8 mouse cellular contexts compared by ENCODE assay signal in the genomic region with DNA sequence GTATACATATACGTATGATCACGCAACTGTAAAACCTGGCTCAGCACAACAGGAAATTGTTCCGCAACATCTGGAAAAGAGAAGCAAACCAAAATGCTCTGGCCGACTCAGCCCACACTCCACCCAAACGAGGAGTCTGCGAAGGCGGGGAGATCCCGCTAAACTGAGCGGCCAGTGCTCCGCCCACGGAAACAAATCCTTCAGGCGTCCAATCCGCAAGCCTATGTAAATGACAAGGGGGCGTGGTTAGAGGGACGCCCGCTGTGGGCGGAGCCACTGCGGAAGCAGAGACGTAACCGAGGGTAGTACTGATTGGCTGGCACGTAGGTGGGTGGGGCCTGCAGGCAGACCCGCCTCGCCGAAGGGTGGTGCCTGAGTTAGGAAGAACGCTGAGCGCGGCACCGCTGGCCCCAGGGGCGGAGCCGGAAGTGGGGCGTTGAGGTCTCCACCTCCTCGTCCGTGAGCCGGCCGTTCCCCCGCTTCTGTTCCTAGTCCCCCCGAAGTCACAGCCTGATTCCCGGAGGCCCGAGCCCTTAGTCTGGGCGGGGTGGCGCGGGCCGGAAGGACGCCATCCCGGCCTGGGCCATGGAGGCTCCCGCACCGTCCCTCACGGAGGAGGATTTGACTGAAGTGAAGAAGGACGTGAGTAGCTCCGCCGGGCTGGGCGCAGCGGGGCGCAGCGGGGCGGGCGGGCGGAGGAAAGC. TPM values are rescaled to one million over a fixed set of nuclear protein-coding genes. Genes with fewer than 3 reads are reported as not detected.
A peak's percentile ranks its signal among the peaks of the same experiment; 100 is the strongest.
DNase-seq lines count a peak whose midpoint lies in the region; ATAC-seq and TF ChIP-seq lines count a peak whose summit lies in the region.

No protein-coding gene starts in this region.

- peaks cover 9 to 54% of the 10 kb centered on the region in 2 experiments for H3K4me1 ChIP-seq in CH12.LX (ENCODE audit: control insufficient read depth in 1 of 2, insufficient read depth in 2 of 2)
- peaks cover 4% of the 10 kb centered on the region; the same call in 1 of the 2 replicates for H3K4me1 ChIP-seq in forebrain, embryonic 11.5 days (replicated peaks; ENCODE audit: control insufficient read depth, insufficient read depth, low read length)
- H3K4me1 ChIP-seq in heart, embryonic 16.5 days (ENCODE audit: control insufficient read depth, insufficient read depth, low read length), result peaks cover 17% of the 10 kb centered on the region
- H3K4me1 ChIP-seq in liver, embryonic 15.5 days (replicated peaks), result peaks cover 35% of the 10 kb centered on the region
- H3K4me1 ChIP-seq in neural tube, embryonic 12.5 days, result peaks cover 7% of the 10 kb centered on the region

- peaks cover 18% of the 10 kb centered on the region for H3K9me3 ChIP-seq in CH12.LX (replicated peaks; ENCODE audit: low read length)
- no peaks in the 10 kb centered on the region for H3K9me3 ChIP-seq in forebrain, embryonic 11.5 days (ENCODE audit: control insufficient read depth, low read length)
- no peaks in the 10 kb centered on the region; the same call in 1 of the 2 replicates for H3K9me3 ChIP-seq in heart, embryonic 16.5 days (replicated peaks; ENCODE audit: control insufficient read depth, low read length)
- H3K9me3 ChIP-seq in liver, embryonic 15.5 days (replicated peaks), result no peaks in the 10 kb centered on the region
- no peaks in the 10 kb centered on the region for H3K9me3 ChIP-seq in neural tube, embryonic 12.5 days

- H3K27me3 ChIP-seq in CH12.LX (replicated peaks), result no peaks in the 10 kb centered on the region
- H3K27me3 ChIP-seq in forebrain, embryonic 11.5 days (ENCODE audit: control insufficient read depth, insufficient read depth, low read length), result no peaks in the 10 kb centered on the region
- H3K27me3 ChIP-seq in heart, embryonic 16.5 days (ENCODE audit: control insufficient read depth, insufficient read depth, low read length), result no peaks in the 10 kb centered on the region
- H3K27me3 ChIP-seq in liver, embryonic 15.5 days, result no peaks in the 10 kb centered on the region
- no peaks in the 10 kb centered on the region for H3K27me3 ChIP-seq in neural tube, embryonic 12.5 days (replicated peaks)

- peaks cover 42% of the 10 kb centered on the region for H3K79me2 ChIP-seq in CH12.LX (replicated peaks; ENCODE audit: control insufficient read depth, extremely low read depth, insufficient read depth, poor library complexity, severe bottlenecking)

- peak overlapping the region; percentile 71; the same call in 1 of the 2 replicates for H3K4me2 ChIP-seq in CH12.LX (ENCODE audit: insufficient read depth, low read depth, poor library complexity, severe bottlenecking)
- H3K4me2 ChIP-seq in forebrain, embryonic 11.5 days (ENCODE audit: low read depth, low read length, severe bottlenecking), result peak overlapping the region; percentile 63
- peak overlapping the region; percentile 81 for H3K4me2 ChIP-seq in heart, embryonic 16.5 days (ENCODE audit: low read depth, low read length)
- H3K4me2 ChIP-seq in liver, embryonic 15.5 days, result peak overlapping the region; percentile 83
- H3K4me2 ChIP-seq in neural tube, embryonic 12.5 days (replicated peaks), result peak overlapping the region; percentile 69

- ATAC-seq in forebrain, embryonic 11.5 days (replicated peaks; ENCODE audit: low FRiP score), result peak; percentile 100
- ATAC-seq in heart, embryonic 16.5 days (replicated peaks; ENCODE audit: extremely low read depth, insufficient read depth, low FRiP score), result peak; percentile 100
- ATAC-seq in liver, embryonic 15.5 days (ENCODE audit: insufficient read depth), result peak; percentile 95
- ATAC-seq in neural tube, embryonic 12.5 days (ENCODE audit: low FRiP score, low read depth), result peak; percentile 100

- peak; percentile 98 for TF ChIP-seq POLR2A in CH12.LX (IDR thresholded peaks at IDR 0.05; ENCODE audit: low read depth, low read length)

- peaks cover 16 to 35% of the 10 kb centered on the region in 2 experiments for H3K36me3 ChIP-seq in CH12.LX (replicated peaks in 1 of 2; ENCODE audit: control insufficient read depth in 1 of 2, insufficient read depth in 1 of 2, low read length in 1 of 2)
- no peaks in the 10 kb centered on the region for H3K36me3 ChIP-seq in forebrain, embryonic 11.5 days (ENCODE audit: control insufficient read depth, insufficient read depth, low read length)
- no peaks in the 10 kb centered on the region for H3K36me3 ChIP-seq in heart, embryonic 16.5 days (ENCODE audit: control insufficient read depth, insufficient read depth)
- H3K36me3 ChIP-seq in liver, embryonic 15.5 days (replicated peaks), result peaks cover 10% of the 10 kb centered on the region
- peaks cover 5% of the 10 kb centered on the region; the same call in 1 of the 2 replicates for H3K36me3 ChIP-seq in neural tube, embryonic 12.5 days

- dilution Hi-C loops in CH12.LX (cut with MboI; ENCODE audit: extremely low pct_ligation_motif_present, extremely low pct_unique_long_range_greater_than_20kb, low sequenced_read_pairs), result no loop called here

- H3K4me3 ChIP-seq in CH12.LX (replicated peaks in 1 of 3; ENCODE audit: low read depth in 2 of 3, low read length in 2 of 3, poor library complexity in 1 of 3), result peak overlapping the region; percentile 74 to 91 (median 87)
- H3K4me3 ChIP-seq in forebrain, embryonic 11.5 days (ENCODE audit: low read depth, low read length), result peak overlapping the region; percentile 83
- H3K4me3 ChIP-seq in heart, embryonic 16.5 days (ENCODE audit: low read length), result peak overlapping the region; percentile 95
- H3K4me3 ChIP-seq in liver, embryonic 15.5 days (replicated peaks), result peak overlapping the region; percentile 94
- H3K4me3 ChIP-seq in neural tube, embryonic 12.5 days, result peak overlapping the region; percentile 82

- peak overlapping the region; percentile 97 for H3K9ac ChIP-seq in CH12.LX (ENCODE audit: insufficient read depth, low read depth)
- H3K9ac ChIP-seq in forebrain, embryonic 11.5 days (ENCODE audit: low read length), result peak overlapping the region; percentile 87
- peak overlapping the region; percentile 94 for H3K9ac ChIP-seq in heart, embryonic 16.5 days (ENCODE audit: low read length)
- peak overlapping the region; percentile 90 for H3K9ac ChIP-seq in liver, embryonic 15.5 days
- H3K9ac ChIP-seq in neural tube, embryonic 12.5 days, result peak overlapping the region; percentile 80

- TF ChIP-seq CTCF in CH12.LX (conservative IDR thresholded peaks at IDR 0.05 in 1 of 2, IDR thresholded peaks at IDR 0.05 in 1 of 2; ENCODE audit: low read depth in 2 of 2, low read length in 2 of 2), result no peak

- DNase-seq in CH12.LX (ENCODE audit: extremely low read depth), result peak; percentile 100
- peak; percentile 98 for DNase-seq in c-Kit-positive CD71-positive TER-119-negative erythroid progenitor cells, embryonic 14.5 days (ENCODE audit: low read depth)
- peak; percentile 99 for DNase-seq in forebrain, embryonic 11.5 days (ENCODE audit: low spot score)
- DNase-seq in kidney, postnatal 36 days, result peak; percentile 100
- DNase-seq in telencephalon, adult 2 months (ENCODE audit: low read depth, low spot score), result peak; percentile 100

- TF ChIP-seq EP300 in CH12.LX (IDR thresholded peaks at IDR 0.05; ENCODE audit: low read length), result no peak

- under 1% methylated on average over 58 of the region's 58 CpGs for WGBS in forebrain, embryonic 11.5 days
- under 1% methylated on average over 58 of the region's 58 CpGs for WGBS in heart, embryonic 16.5 days
- WGBS in liver, embryonic 15.5 days (ENCODE audit: insufficient replicate concordance), result under 1% methylated on average over 54 of the region's 58 CpGs
- WGBS in neural tube, embryonic 12.5 days, result under 1% methylated on average over 58 of the region's 58 CpGs

- H3K27ac ChIP-seq in CH12.LX (ENCODE audit: insufficient read depth, low read depth), result peak overlapping the region; percentile 85
- H3K27ac ChIP-seq in forebrain, embryonic 11.5 days (ENCODE audit: low read depth, low read length), result peak overlapping the region; percentile 79
- peak overlapping the region; percentile 96 for H3K27ac ChIP-seq in heart, embryonic 16.5 days (ENCODE audit: low read length)
- H3K27ac ChIP-seq in liver, embryonic 15.5 days (replicated peaks), result peak overlapping the region; percentile 93
- peak overlapping the region; percentile 87 for H3K27ac ChIP-seq in neural tube, embryonic 12.5 days

- in situ Hi-C loops in CH12.LX (cut with MboI; ENCODE audit: low pct_ligation_motif_present, low pct_unique_long_range_greater_than_20kb, low sequenced_read_pairs), result loop anchor here (25.0 kb wide), 1 partner anchor 512 kb away; no protein-coding TSS in a partner anchor

- no peak for TF ChIP-seq RAD21 in CH12.LX (IDR thresholded peaks at IDR 0.05; ENCODE audit: low read depth, low read length)

TF ChIP-seq in CH12.LX, 34 proteins besides CTCF, POLR2A, EP300 and RAD21 (continues in another document):
- TF ChIP-seq CHD1 (IDR thresholded peaks at IDR 0.05; ENCODE audit: low read depth, low read length) (no peak), IRF4 (IDR thresholded peaks at IDR 0.05; ENCODE audit: low read depth, low read length) (peak; percentile 68), BHLHE40 (IDR thresholded peaks at IDR 0.05; ENCODE audit: low read depth, low read length) (peak; percentile 42; the same call in 1 of the 2 replicates), MAFK (IDR thresholded peaks at IDR 0.05; ENCODE audit: insufficient replicate concordance, low read length) (peak; percentile 54; the same call in 1 of the 2 replicates), KAT2A (IDR thresholded peaks at IDR 0.05; ENCODE audit: insufficient replicate concordance, low read length) (peak; percentile 56; the same call in 1 of the 2 replicates), PAX5 (IDR thresholded peaks at IDR 0.05; ENCODE audit: low read length) (no peak), JUND (conservative IDR thresholded peaks at IDR 0.05; ENCODE audit: low read depth, low read length) (no peak), HCFC1 (IDR thresholded peaks at IDR 0.05; ENCODE audit: low read depth, low read length) (peak; percentile 85)

RNA-seq across cellular contexts. Expression of a gene that starts 1.4 kb away (rescaled TPM):
- total RNA-seq in CH12.LX (2012; rRNA removed) (68.8 and 73.6 TPM in 2 replicates), CH12.LX (2014; rRNA removed) (166 and 177 TPM in 2 replicates)
- polyA plus RNA-seq in CH12.LX (2012; ENCODE audit: insufficient read length, low read depth), result 79.0 and 103 TPM in 2 replicates
- polyA plus RNA-seq in forebrain, embryonic 11.5 days (2014; fragmentation: Nextera tagmentation; extraction: Ambion mirVana), result 52.0 and 55.4 TPM in 2 replicates
- polyA plus RNA-seq in heart, embryonic 16.5 days (2015; fragmentation: Nextera tagmentation; extraction: Ambion mirVana), result 41.8 and 49.1 TPM in 2 replicates
- 18.3 and 18.6 TPM in 2 replicates for polyA plus RNA-seq in liver, embryonic 15.5 days (2015; fragmentation: Nextera tagmentation; extraction: Ambion mirVana)
- 48.8 and 52.1 TPM in 2 replicates for polyA plus RNA-seq in neural tube, embryonic 12.5 days (2016; fragmentation: Nextera tagmentation; extraction: Ambion mirVana)

RNA-seq across cellular contexts. Expression of a gene that starts 13.8 kb away (rescaled TPM):
- total RNA-seq in CH12.LX (2012; rRNA removed) (51.9 and 77.1 TPM in 2 replicates), CH12.LX (2014; rRNA removed) (123 and 155 TPM in 2 replicates)
- polyA plus RNA-seq in CH12.LX (2012; ENCODE audit: insufficient read length, low read depth), result 130 and 138 TPM in 2 replicates
- polyA plus RNA-seq in forebrain, embryonic 11.5 days (2014; fragmentation: Nextera tagmentation; extraction: Ambion mirVana), result 57.6 and 59.5 TPM in 2 replicates
- 39.6 and 45.5 TPM in 2 replicates for polyA plus RNA-seq in heart, embryonic 16.5 days (2015; fragmentation: Nextera tagmentation; extraction: Ambion mirVana)
- polyA plus RNA-seq in liver, embryonic 15.5 days (2015; fragmentation: Nextera tagmentation; extraction: Ambion mirVana), result 14.0 and 14.6 TPM in 2 replicates
- polyA plus RNA-seq in neural tube, embryonic 12.5 days (2016; fragmentation: Nextera tagmentation; extraction: Ambion mirVana), result 64.7 and 68.2 TPM in 2 replicates

Comparison
In these comparisons a context has a peak if more than half of its experiments do, and no peak if none do; other contexts are left out.
1. Peak in every context shown above with its lines: DNase-seq, ATAC-seq, H3K4me3 ChIP-seq and H3K27ac ChIP-seq.